Mouse (Mus musculus) hindbrain, embryonic 12.5 days (tissue): ENCODE measurements around the gene Gpatch3. TPM values are rescaled to one million over a fixed set of nuclear protein-coding genes. Genes with fewer than 3 reads are reported as not detected.

ENCODE experiments used
- ATAC-seq: fragments of 200-750 bp; cut with Nextera tagmentation; 2 replicates; pipeline ENCODE4 v1.8.0; 2017; ENCODE audit warnings: moderate TSS enrichment; ENCODE audit not compliant: low FRiP score
- H3K27ac ChIP-seq: fragments of 300-500 bp; sonication (generic); 2 replicates; pipeline ENCODE4 v1.5.1; 2016; ENCODE audit warnings: mild to moderate bottlenecking
- H3K27me3 ChIP-seq: fragments of 300-500 bp; sonication (generic); 2 replicates; pipeline ENCODE4 v1.6.1; 2016; ENCODE audit warnings: mild to moderate bottlenecking
- H3K36me3 ChIP-seq: fragments of 300-500 bp; sonication (generic); 2 replicates; pipeline ENCODE4 v1.6.1; 2016; ENCODE audit warnings: mild to moderate bottlenecking
- H3K4me1 ChIP-seq: fragments of 300-500 bp; sonication (generic); 2 replicates; pipeline ENCODE4 v1.6.1; 2016
- H3K4me2 ChIP-seq: fragments of 300-500 bp; sonication (generic); replicated peaks from 2 replicates; pipeline ENCODE4 v1.6.1; 2016; ENCODE audit warnings: mild to moderate bottlenecking
- H3K4me3 ChIP-seq: fragments of 300-500 bp; sonication (generic); 2 replicates; pipeline ENCODE4 v1.5.1; 2016; ENCODE audit warnings: mild to moderate bottlenecking
- H3K9ac ChIP-seq: fragments of 300-500 bp; sonication (generic); 2 replicates; pipeline ENCODE4 v1.6.1; 2016; ENCODE audit warnings: mild to moderate bottlenecking, moderate library complexity
- H3K9me3 ChIP-seq: fragments of 300-500 bp; sonication (generic); replicated peaks from 2 replicates; pipeline ENCODE4 v1.6.1; 2016; ENCODE audit warnings: mild to moderate bottlenecking
- WGBS: fragments of 180-500 bp; shearing (Covaris S2); methylation state at CpG from one replicate; pipeline ENCODE4 v1.1.7; 2016; 5-methylcytosine and 5-hydroxymethylcytosine counted together
- polyA plus RNA-seq: library from polyadenylated mRNA; unstranded; fragments of >200 nt; fragmentation: Nextera tagmentation; extraction: Ambion mirVana; gene quantifications from 2 replicates; pipeline ENCODE4 v1.2.1, GENCODE M21; 2016

The Gpatch3 gene
- polyA plus RNA-seq, 1 experiment from 2014 or later: 12.8 TPM

DNA sequence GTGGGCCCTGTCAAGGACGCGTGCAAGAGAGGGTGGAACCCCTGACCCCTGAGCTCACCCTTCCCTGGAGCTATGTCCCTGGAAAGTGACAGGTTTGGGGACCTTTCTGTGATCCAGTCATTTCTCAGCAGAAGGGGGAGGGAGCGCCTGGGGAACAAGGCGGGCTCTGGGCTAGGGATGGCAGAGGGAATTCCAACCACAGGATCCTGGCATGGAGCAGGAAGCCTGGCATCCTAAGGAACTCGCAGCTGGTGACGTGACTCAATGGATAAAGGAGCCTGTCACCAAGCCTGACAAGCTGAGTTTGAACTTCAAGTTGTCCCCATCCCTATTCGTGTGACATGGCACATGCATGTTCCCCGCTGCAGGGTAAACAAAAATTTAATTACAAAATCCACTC, 38.5 kb downstream of the Gpatch3 start:
- H3K27ac ChIP-seq: no peak overlapping the region
- H3K9ac ChIP-seq: no peak overlapping the region
- 86% methylated on average over 8 of the region's 8 CpGs for WGBS
- peaks cover 45% of the 10 kb centered on the region for H3K36me3 ChIP-seq
- ATAC-seq: no peak
- H3K4me2 ChIP-seq: no peak overlapping the region
- no peak overlapping the region for H3K4me3 ChIP-seq
- H3K9me3 ChIP-seq: 0 out of 2 replicates have a peak, but pooled peaks cover 7% of the 10 kb centered on the region
- H3K27me3 ChIP-seq: no peaks in the 10 kb centered on the region
- no peaks in the 10 kb centered on the region for H3K4me1 ChIP-seq

DNA sequence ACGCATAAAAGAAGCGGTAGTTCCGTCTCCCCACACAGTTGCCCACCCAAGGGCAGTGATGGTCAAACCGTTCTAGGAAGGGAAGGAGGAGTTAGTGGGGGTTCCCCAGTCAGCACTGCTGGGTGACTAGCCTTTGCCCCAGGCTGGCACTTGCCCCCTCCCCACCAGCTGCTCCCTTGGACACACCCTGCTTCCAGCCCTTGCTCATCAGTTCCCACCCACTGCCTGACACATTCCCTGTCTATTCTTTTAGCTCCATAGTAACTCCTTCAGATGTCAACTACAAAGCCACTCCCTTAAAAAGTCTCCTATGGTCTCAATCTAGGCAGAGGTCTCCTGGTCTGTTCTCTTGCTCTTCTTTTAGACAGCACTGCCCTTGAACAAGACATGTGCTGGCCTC, 39.3 kb downstream of the Gpatch3 start:
- Histone ChIP-seq H3K27ac (no peak overlapping the region), H3K4me2 (no peak overlapping the region), H3K4me1 (no peaks in the 10 kb centered on the region), H3K4me3 (no peak overlapping the region), H3K9me3 (0 out of 2 replicates have a peak, but pooled peaks cover 7% of the 10 kb centered on the region), H3K36me3 (peaks cover 39% of the 10 kb centered on the region), H3K27me3 (no peaks in the 10 kb centered on the region), H3K9ac (no peak overlapping the region)
- ATAC-seq: no peak
- 87% methylated on average over 4 of the region's 4 CpGs for WGBS

DNA sequence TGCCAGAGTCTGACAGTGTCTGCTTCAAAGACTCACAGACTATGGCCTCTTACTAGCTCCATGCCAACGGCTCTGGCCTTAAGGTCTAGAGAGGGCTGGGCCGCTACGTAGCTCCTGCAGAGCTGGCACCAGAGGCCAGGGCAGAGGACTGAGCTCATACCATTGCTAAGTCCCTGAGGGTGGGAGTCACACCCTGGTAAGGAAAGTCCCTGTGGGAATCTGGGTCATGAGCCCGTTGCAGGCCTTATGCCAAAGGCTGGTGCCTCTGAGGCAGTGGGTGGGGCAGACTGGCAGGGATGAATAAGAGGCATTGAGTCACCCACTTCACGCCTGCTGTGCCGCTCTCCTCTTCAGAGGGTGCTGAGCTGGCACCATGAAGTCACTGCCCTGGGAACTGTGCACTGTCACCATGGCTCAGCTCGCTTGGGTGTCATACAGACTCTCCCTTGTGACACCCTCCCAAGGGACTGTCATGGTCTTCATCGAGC, 39.8 kb downstream of the Gpatch3 start:
- no peak for ATAC-seq
- H3K27me3 ChIP-seq: no peaks in the 10 kb centered on the region
- no peak overlapping the region for H3K4me3 ChIP-seq
- H3K36me3 ChIP-seq: peaks cover 39% of the 10 kb centered on the region
- no peaks in the 10 kb centered on the region for H3K4me1 ChIP-seq
- no peak overlapping the region for H3K4me2 ChIP-seq
- 0 out of 2 replicates have a peak, but pooled peaks cover 7% of the 10 kb centered on the region for H3K9me3 ChIP-seq
- no peak overlapping the region for H3K27ac ChIP-seq
- 85% methylated on average over 8 of the region's 8 CpGs for WGBS
- no peak overlapping the region for H3K9ac ChIP-seq

DNA sequence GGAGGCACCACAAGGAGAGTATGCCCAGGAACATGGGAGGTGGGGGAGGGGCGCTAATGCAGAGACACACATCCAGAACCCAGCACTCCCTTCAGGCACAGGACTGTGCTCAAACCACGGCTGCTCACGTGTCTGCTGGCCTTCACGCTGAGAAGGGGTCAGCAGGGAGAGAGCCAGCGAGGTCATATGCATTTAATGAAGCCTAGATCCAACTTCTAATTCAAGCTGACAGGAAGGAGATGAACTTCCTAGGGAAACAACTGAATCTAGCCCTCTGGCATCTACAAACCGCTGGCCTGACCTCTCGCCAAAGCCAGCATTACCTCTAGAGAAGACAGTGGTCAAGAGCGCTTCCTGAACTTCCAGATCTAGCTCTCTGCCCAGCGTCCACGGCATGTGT, 40.9 kb downstream of the Gpatch3 start:
- H3K4me2 ChIP-seq: no peak overlapping the region
- 0 out of 2 replicates have a peak, but pooled peaks cover 7% of the 10 kb centered on the region for H3K9me3 ChIP-seq
- no peak overlapping the region for H3K4me3 ChIP-seq
- no peak for ATAC-seq
- no peak overlapping the region for H3K9ac ChIP-seq
- no peaks in the 10 kb centered on the region for H3K27me3 ChIP-seq
- no peak overlapping the region for H3K27ac ChIP-seq
- WGBS: 81% methylated on average over 10 of the region's 10 CpGs
- H3K4me1 ChIP-seq: no peaks in the 10 kb centered on the region
- H3K36me3 ChIP-seq: peaks cover 39% of the 10 kb centered on the region

DNA sequence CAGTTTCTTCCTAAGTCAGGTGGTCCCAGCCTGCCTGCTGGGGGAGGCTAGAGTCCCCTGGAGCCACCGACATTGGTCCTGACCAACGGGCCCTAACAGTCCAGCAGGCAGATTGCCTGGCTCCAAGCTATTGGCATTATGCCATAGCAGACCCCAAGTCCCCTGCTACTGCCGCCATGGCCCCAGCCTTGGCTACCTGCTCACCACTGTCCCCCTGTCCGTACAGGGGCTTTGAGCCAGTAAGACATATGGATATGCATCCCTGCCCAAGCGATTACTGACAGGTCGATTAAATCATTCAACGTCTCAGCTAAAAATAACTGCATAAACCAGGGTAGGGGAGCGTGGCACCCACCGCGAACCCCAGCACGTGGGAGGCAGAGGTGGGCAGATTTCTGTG, 43.4 kb downstream of the Gpatch3 start:
- no peak for ATAC-seq
- no peak overlapping the region for H3K4me2 ChIP-seq
- no peaks in the 10 kb centered on the region for H3K27me3 ChIP-seq
- H3K36me3 ChIP-seq: peaks cover 27% of the 10 kb centered on the region
- H3K27ac ChIP-seq: no peak overlapping the region
- no peaks in the 10 kb centered on the region for H3K4me1 ChIP-seq
- H3K4me3 ChIP-seq: no peak overlapping the region
- WGBS: 94% methylated on average over 11 of the region's 11 CpGs
- H3K9ac ChIP-seq: no peak overlapping the region
- no peaks in the 10 kb centered on the region for H3K9me3 ChIP-seq

DNA sequence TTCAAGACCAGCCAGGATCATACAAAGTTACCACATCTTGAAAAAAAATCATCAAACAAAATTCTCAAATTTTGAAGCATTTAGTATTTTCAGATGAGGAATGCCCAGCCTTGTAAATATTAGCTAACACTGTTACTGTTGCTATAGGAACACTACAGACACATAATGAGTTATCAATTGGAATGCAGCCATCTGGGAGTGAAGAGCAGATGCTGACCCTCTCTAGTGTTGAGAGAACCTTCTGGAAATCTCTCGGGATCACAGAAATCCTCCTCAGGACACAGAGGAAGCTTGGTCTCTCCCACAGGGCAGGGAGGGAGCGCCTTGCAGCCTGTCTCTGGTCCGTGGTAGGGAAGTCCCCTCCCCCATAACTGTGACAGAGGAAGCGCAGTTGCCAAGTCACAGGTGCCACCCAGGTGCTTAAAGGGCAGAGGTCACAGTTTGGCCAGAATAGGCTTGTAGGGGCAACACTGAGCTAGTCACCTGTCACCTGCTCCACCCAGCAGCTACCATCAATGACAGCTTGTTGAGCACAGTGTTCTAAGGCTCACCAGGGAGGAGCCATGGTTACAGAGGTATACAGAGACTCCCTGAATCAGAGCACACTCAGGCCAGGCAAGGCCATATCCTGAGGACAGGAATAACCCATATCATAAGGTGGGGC, 45.1 kb downstream of the Gpatch3 start:
- H3K9me3 ChIP-seq: no peaks in the 10 kb centered on the region
- H3K36me3 ChIP-seq: peaks cover 21% of the 10 kb centered on the region
- H3K27me3 ChIP-seq: no peaks in the 10 kb centered on the region
- H3K4me2 ChIP-seq: no peak overlapping the region
- H3K9ac ChIP-seq: no peak overlapping the region
- 69% methylated on average over 4 of the region's 4 CpGs for WGBS
- ATAC-seq: no peak
- H3K27ac ChIP-seq: no peak overlapping the region
- H3K4me1 ChIP-seq: no peaks in the 10 kb centered on the region
- H3K4me3 ChIP-seq: no peak overlapping the region

DNA sequence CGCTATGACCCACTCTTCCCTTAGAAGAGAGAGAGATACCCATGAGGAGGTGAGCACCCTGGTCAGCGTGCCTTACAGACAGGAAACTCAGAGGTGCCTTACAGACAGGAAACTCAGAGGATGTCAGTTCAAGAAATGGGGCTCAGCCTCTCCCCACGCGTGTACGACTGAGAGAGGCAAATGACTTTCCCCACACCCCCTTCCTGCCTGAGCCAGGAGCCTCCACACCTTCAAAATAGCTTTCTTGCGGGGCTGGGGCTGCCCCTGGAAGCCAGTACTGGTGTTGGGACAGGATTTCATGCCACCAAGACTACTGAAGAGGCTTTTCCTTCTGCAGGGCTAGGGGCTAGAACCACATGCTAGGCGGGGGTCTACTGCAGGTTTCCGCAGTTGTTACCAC, 46.1 kb downstream of the Gpatch3 start:
- no peak overlapping the region for H3K4me2 ChIP-seq
- 0 out of 2 replicates have a peak overlapping the region, but pooled peaks have one; percentile 13 for H3K9ac ChIP-seq
- no peak overlapping the region for H3K4me3 ChIP-seq
- peaks cover 29% of the 10 kb centered on the region for H3K36me3 ChIP-seq
- 88% methylated on average over 8 of the region's 8 CpGs for WGBS
- no peak for ATAC-seq
- no peaks in the 10 kb centered on the region for H3K27me3 ChIP-seq
- no peaks in the 10 kb centered on the region for H3K4me1 ChIP-seq
- H3K27ac ChIP-seq: no peak overlapping the region
- H3K9me3 ChIP-seq: no peaks in the 10 kb centered on the region

DNA sequence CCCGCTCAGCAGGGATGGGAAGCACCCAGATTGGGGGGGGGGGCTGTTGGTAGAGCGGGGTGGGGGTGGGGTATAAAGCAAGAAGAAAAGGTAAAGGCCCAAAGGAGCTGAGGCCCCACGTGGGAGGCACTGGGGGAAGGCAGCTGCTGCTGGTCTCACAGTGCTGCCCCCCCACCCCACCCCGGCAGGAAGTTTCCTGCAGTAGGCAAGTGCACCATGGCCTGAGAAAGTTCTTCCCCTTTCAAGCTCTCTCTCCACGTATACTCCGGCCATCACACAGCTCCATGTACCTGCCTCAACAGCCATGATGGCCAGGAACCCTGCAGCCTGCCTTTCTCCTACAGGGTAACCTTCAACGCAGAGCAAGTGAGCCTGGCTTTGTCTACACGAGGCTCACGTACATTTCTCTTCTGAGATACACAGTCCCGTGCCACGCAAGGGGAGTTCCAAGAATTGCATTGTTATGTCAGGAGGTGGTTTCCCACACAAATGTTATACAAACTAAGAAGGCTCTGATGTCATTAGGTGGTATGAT, 47.7 kb downstream of the Gpatch3 start:
- Histone ChIP-seq H3K4me2 (no peak overlapping the region), H3K36me3 (peaks cover 37% of the 10 kb centered on the region), H3K9ac (no peak overlapping the region), H3K27ac (no peak overlapping the region), H3K9me3 (no peaks in the 10 kb centered on the region), H3K4me1 (no peaks in the 10 kb centered on the region), H3K27me3 (no peaks in the 10 kb centered on the region), H3K4me3 (no peak overlapping the region)
- no peak for ATAC-seq
- 87% methylated on average over 11 of the region's 11 CpGs for WGBS

DNA sequence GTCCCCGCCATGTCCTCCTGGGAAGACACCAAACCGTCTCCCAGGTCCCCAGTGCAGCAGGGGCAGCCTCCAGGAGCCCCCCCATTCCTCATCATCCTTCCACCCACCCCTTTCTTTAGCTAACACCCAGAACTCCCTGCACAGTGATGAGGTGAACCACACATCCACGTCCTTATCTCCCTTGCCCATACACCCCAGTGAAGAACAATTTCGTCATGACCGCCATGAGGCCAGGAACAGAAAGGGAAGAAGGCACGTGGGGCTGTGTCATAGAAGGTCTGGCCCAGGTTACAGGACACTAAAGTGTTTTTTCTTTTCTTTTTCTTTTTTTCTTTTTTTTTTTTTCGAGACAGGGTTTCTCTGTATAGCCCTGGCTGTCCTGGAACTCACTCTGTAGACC, 50.3 kb downstream of the Gpatch3 start:
- Histone ChIP-seq H3K9me3 (no peaks in the 10 kb centered on the region), H3K27me3 (no peaks in the 10 kb centered on the region), H3K36me3 (peaks cover 37% of the 10 kb centered on the region), H3K27ac (no peak overlapping the region), H3K9ac (no peak overlapping the region), H3K4me1 (no peaks in the 10 kb centered on the region), H3K4me3 (no peak overlapping the region), H3K4me2 (no peak overlapping the region)
- ATAC-seq: no peak
- 83% methylated on average over 7 of the region's 7 CpGs for WGBS

DNA sequence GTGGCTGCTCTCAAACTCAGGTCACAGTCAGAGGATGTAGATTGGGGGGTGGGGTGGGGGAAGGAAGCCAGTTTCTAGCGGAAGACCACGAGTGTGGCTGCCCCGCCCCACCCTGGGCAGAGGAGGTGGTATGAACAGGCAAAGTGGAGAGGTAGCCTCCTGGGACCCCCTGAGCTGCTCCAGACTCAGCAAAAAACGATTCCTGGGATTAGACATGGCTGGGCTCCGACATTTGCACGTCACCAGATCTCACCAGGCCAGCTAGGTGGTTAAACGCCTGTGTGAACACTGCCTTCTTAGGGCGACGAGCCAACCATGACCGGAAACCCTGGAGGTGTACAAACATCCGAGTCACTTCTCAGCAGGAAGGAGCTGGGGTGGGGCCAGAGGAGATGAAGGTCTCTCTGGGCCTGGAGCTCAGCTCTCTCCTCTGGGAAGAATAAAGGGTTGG, 51.1 kb downstream of the Gpatch3 start:
- no peak for ATAC-seq
- no peak overlapping the region for H3K4me3 ChIP-seq
- no peak overlapping the region for H3K4me2 ChIP-seq
- H3K27ac ChIP-seq: 0 out of 2 replicates have a peak overlapping the region, but pooled peaks have one; percentile 17
- 0 out of 2 replicates have a peak, but pooled peaks cover under 1% of the 10 kb centered on the region for H3K4me1 ChIP-seq
- peaks cover 37% of the 10 kb centered on the region for H3K36me3 ChIP-seq
- no peaks in the 10 kb centered on the region for H3K27me3 ChIP-seq
- H3K9me3 ChIP-seq: no peaks in the 10 kb centered on the region
- WGBS: 49% methylated on average over 11 of the region's 11 CpGs
- H3K9ac ChIP-seq: no peak overlapping the region

DNA sequence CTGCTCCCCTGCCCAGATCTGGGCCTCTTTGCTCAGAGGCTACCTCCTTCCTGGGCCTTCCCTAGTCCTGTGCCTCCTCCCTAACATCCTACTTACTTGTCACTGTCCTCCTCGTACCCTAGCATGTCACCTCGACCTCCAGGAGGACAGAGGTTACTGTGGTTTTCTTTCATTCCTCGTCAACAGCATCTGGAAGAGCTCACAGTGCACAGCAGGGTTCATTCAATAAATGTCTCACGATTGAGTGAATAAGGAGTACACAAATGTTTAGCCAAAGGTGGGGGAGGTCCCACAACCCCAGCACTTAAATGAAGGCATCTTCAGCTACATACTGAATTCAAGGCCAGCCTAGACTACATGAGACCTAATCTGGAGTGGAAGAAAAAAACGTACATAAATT, 51.7 kb downstream of the Gpatch3 start:
- Histone ChIP-seq H3K4me2 (no peak overlapping the region), H3K4me1 (peaks cover 5% of the 10 kb centered on the region), H3K27ac (0 out of 2 replicates have a peak overlapping the region, but pooled peaks have one; percentile 8), H3K9ac (peak overlapping the region; percentile 35; the same call in 1 of the 2 replicates), H3K9me3 (no peaks in the 10 kb centered on the region), H3K36me3 (peaks cover 33% of the 10 kb centered on the region), H3K4me3 (no peak overlapping the region), H3K27me3 (no peaks in the 10 kb centered on the region)
- no peak for ATAC-seq
- 35% methylated on average over 5 of the region's 5 CpGs for WGBS

DNA sequence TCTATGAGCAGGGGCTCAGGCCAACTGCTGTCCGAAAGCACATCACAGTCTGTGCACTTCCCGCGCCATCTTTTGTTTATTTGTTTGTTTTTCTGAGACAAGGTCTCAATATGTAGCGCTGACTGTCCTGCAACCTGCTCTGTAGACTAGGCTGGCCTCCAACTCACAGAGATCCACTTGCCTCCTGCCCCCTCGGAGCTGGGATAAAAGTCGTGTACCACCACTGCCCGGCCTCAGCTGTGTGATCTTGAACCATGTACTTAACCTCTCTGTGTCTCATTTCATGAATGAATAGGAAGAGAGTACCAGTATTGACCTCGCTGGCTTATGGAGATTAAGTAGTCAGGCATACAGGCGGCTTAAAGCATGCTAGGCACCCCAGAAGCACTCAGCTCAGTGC, 52.1 kb downstream of the Gpatch3 start:
- peaks cover 31% of the 10 kb centered on the region for H3K36me3 ChIP-seq
- H3K4me1 ChIP-seq: peaks cover 9% of the 10 kb centered on the region
- WGBS: 85% methylated on average over 9 of the region's 9 CpGs
- H3K9me3 ChIP-seq: no peaks in the 10 kb centered on the region
- H3K4me3 ChIP-seq: no peak overlapping the region
- no peaks in the 10 kb centered on the region for H3K27me3 ChIP-seq
- no peak overlapping the region for H3K9ac ChIP-seq
- no peak overlapping the region for H3K4me2 ChIP-seq
- no peak overlapping the region for H3K27ac ChIP-seq
- ATAC-seq: no peak

DNA sequence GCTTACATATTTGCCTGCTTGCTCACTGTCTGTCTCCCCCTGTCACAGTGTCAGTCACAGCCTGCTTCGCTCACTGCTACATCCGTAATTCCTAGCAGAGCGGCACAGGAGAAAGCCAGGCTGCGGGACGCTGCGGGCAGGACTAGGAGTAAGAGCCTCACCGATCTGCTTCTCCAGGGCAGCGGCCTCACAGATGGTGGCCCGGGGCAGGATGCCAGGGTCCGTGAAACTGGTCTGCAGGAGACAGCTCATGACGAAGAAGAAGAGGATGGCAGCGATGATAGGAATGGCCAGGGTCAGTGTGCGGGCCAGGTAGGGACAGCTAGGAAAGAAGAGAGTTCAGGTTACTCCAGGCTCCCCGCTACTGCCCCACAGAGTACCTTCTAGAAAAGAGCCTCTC, 52.5 kb downstream of the Gpatch3 start:
- 94% methylated on average over 14 of the region's 14 CpGs for WGBS
- Histone ChIP-seq H3K27ac (no peak overlapping the region), H3K36me3 (peaks cover 31% of the 10 kb centered on the region), H3K4me2 (no peak overlapping the region), H3K9me3 (no peaks in the 10 kb centered on the region), H3K4me1 (peaks cover 13% of the 10 kb centered on the region), H3K9ac (no peak overlapping the region), H3K27me3 (no peaks in the 10 kb centered on the region), H3K4me3 (no peak overlapping the region)
- no peak for ATAC-seq
